Mouse (Mus musculus) kidney, embryonic 14.5 days (tissue): ENCODE results near the gene Rnf10. TPM values are rescaled to one million over a fixed set of nuclear protein-coding genes. Genes with fewer than 3 reads are reported as not detected.
"Not testable (repeated sequence)": the region's sequence is repeated elsewhere in the genome, so short reads cannot be mapped to it uniquely, and the experiment has no call there.

ENCODE experiments used
- ATAC-seq: fragments of 200-750 bp; cut with Nextera tagmentation; 2 replicates; pipeline ENCODE4 v1.8.0; 2017; ENCODE audit warnings: moderate number of reproducible peaks, mild to moderate bottlenecking, moderate TSS enrichment, moderate library complexity; ENCODE audit not compliant: low FRiP score, low TSS enrichment
- H3K27ac ChIP-seq: fragments of 300-500 bp; sonication (generic); 2 replicates; pipeline ENCODE4 v1.5.1; 2014; ENCODE audit warnings: low read depth, mild to moderate bottlenecking, low read length, moderate library complexity, mixed read lengths
- H3K27me3 ChIP-seq: fragments of 300-500 bp; sonication (generic); 2 replicates; pipeline ENCODE4 v1.6.1; 2014; ENCODE audit warnings: mild to moderate bottlenecking, low read length; ENCODE audit not compliant: control insufficient read depth, insufficient read depth
- H3K36me3 ChIP-seq: fragments of 300-500 bp; sonication (generic); 2 replicates; pipeline ENCODE4 v1.6.1; 2014; ENCODE audit warnings: low read length, mixed read lengths; ENCODE audit not compliant: control insufficient read depth, insufficient read depth
- H3K4me1 ChIP-seq: fragments of 300-500 bp; sonication (generic); 2 replicates; pipeline ENCODE4 v1.6.1; 2014; ENCODE audit warnings: low read length, mixed read lengths; ENCODE audit not compliant: control insufficient read depth, insufficient read depth
- H3K4me2 ChIP-seq: fragments of 300-500 bp; sonication (generic); replicated peaks from 2 replicates; pipeline ENCODE4 v1.6.1; 2014; ENCODE audit warnings: low read depth, mild to moderate bottlenecking, low read length
- H3K4me3 ChIP-seq: fragments of 300-500 bp; sonication (generic); 2 replicates; pipeline ENCODE4 v1.5.1; 2014; ENCODE audit warnings: mild to moderate bottlenecking, low read length
- H3K9ac ChIP-seq: fragments of 300-500 bp; sonication (generic); 2 replicates; pipeline ENCODE4 v1.6.1; 2014; ENCODE audit warnings: low read depth, mild to moderate bottlenecking, low read length, moderate library complexity
- H3K9me3 ChIP-seq: fragments of 300-500 bp; sonication (generic); 2 replicates; pipeline ENCODE4 v1.6.1; 2016; ENCODE audit warnings: low read length; ENCODE audit not compliant: control insufficient read depth
- WGBS: fragments of 180-500 bp; shearing (Covaris S2); extraction: QIAGEN DNeasy Blood & Tissue Kit; methylation state at CpG from one replicate; pipeline ENCODE4 v1.1.7; 2014; 5-methylcytosine and 5-hydroxymethylcytosine counted together
- polyA plus RNA-seq: library from polyadenylated mRNA; unstranded; fragments of >200 nt; fragmentation: Nextera tagmentation; extraction: Ambion mirVana; gene quantifications from 2 replicates; pipeline ENCODE4 v1.2.1, GENCODE M21; 2014

Gene Rnf10
- 81.9 TPM in 2 replicates for polyA plus RNA-seq

- Histone ChIP-seq H3K27me3 (no peaks in the 10 kb centered on the region), H3K9me3 (no peaks in the 10 kb centered on the region), H3K9ac (peak within 1 kb of the TSS; percentile 96), H3K27ac (peak within 1 kb of the TSS; percentile 83), H3K4me3 (peak within 1 kb of the TSS; percentile 98), H3K4me1 (peaks cover 27% of the 10 kb centered on the region), H3K4me2 (peak within 1 kb of the TSS; percentile 89), H3K36me3 (peaks cover 13% of the 10 kb centered on the region)
- 15% methylated on average over 24 of the region's 26 CpGs for WGBS
- ATAC-seq = peak; percentile 92
These were observed at the start of gene Rnf10 for GRCm38 (mm10) chr5:115272812-115273548. Rnf10 (minus strand) TSS chr5:115272898.

GRCm38 (mm10) chr5:115319004-115319940 lies 46.6 kb upstream of the Rnf10 start:
- Histone ChIP-seq H3K9ac (peak overlapping the region; percentile 52; the same call in 1 of the 2 replicates), H3K36me3 (no peaks in the 10 kb centered on the region), H3K27me3 (no peaks in the 10 kb centered on the region), H3K4me1 (peaks cover 28% of the 10 kb centered on the region), H3K27ac (peak overlapping the region; percentile 85), H3K4me3 (peak overlapping the region; percentile 40), H3K4me2 (peak overlapping the region; percentile 70), H3K9me3 (no peaks in the 10 kb centered on the region)
- WGBS = under 1% methylated on average over 22 of the region's 22 CpGs
- ATAC-seq = peak; percentile 86

- H3K36me3 ChIP-seq = no peaks in the 10 kb centered on the region
- no peaks in the 10 kb centered on the region for H3K9me3 ChIP-seq
- H3K4me1 ChIP-seq = peaks cover 37% of the 10 kb centered on the region
- 3% methylated on average over 10 of the region's 10 CpGs for WGBS
- peak; percentile 21; the same call in 1 of the 2 replicates for ATAC-seq
- peak overlapping the region; percentile 13 for H3K4me2 ChIP-seq
- peak overlapping the region; percentile 52; the same call in 1 of the 2 replicates for H3K27ac ChIP-seq
- H3K9ac ChIP-seq = peak overlapping the region; percentile 18
- H3K27me3 ChIP-seq = no peaks in the 10 kb centered on the region
- no peak overlapping the region; the same call in 1 of the 2 replicates for H3K4me3 ChIP-seq
These were observed 45.1 kb upstream of the Rnf10 start for GRCm38 (mm10) chr5:115317645-115318328.

GRCm38 (mm10) chr5:115316968-115317644 lies 44.4 kb upstream of the Rnf10 start:
- peak overlapping the region; percentile 13 for H3K4me2 ChIP-seq
- H3K9me3 ChIP-seq = no peaks in the 10 kb centered on the region
- H3K27me3 ChIP-seq = no peaks in the 10 kb centered on the region
- ATAC-seq = no peak
- H3K4me1 ChIP-seq = peaks cover 37% of the 10 kb centered on the region
- H3K27ac ChIP-seq = peak overlapping the region; percentile 52; the same call in 1 of the 2 replicates
- no peak overlapping the region for H3K4me3 ChIP-seq
- H3K9ac ChIP-seq = peak overlapping the region; percentile 18
- WGBS = 10% methylated on average over 14 of the region's 14 CpGs
- no peaks in the 10 kb centered on the region for H3K36me3 ChIP-seq

- Histone ChIP-seq H3K4me3 (no peak overlapping the region), H3K36me3 (no peaks in the 10 kb centered on the region), H3K9ac (no peak overlapping the region), H3K4me2 (no peak overlapping the region), H3K27me3 (no peaks in the 10 kb centered on the region), H3K27ac (no peak overlapping the region), H3K9me3 (no peaks in the 10 kb centered on the region), H3K4me1 (peaks cover 31% of the 10 kb centered on the region)
- ATAC-seq = no peak
- WGBS = 42% methylated on average over 5 of the region's 5 CpGs
These were observed 40.9 kb upstream of the Rnf10 start for GRCm38 (mm10) chr5:115313668-115313943.

GRCm38 (mm10) chr5:115312816-115313667 lies 40.3 kb upstream of the Rnf10 start:
- no peaks in the 10 kb centered on the region for H3K9me3 ChIP-seq
- H3K4me2 ChIP-seq = no peak overlapping the region
- H3K9ac ChIP-seq = no peak overlapping the region
- ATAC-seq = no peak
- 53% methylated on average over 10 of the region's 10 CpGs for WGBS
- no peaks in the 10 kb centered on the region for H3K27me3 ChIP-seq
- H3K27ac ChIP-seq = no peak overlapping the region
- H3K4me1 ChIP-seq = peaks cover 25% of the 10 kb centered on the region
- no peaks in the 10 kb centered on the region for H3K36me3 ChIP-seq
- no peak overlapping the region for H3K4me3 ChIP-seq

GRCm38 (mm10) chr5:115312354-115312753 lies 39.7 kb upstream of the Rnf10 start:
- no peaks in the 10 kb centered on the region for H3K9me3 ChIP-seq
- no peak overlapping the region for H3K27ac ChIP-seq
- WGBS = 85% methylated on average over 4 of the region's 4 CpGs
- H3K27me3 ChIP-seq = no peaks in the 10 kb centered on the region
- peaks cover 18% of the 10 kb centered on the region for H3K4me1 ChIP-seq
- H3K36me3 ChIP-seq = no peaks in the 10 kb centered on the region
- ATAC-seq = no peak
- no peak overlapping the region for H3K9ac ChIP-seq
- H3K4me3 ChIP-seq = no peak overlapping the region
- H3K4me2 ChIP-seq = no peak overlapping the region

- H3K27me3 ChIP-seq, H3K9ac ChIP-seq, ATAC-seq, H3K27ac ChIP-seq, H3K9me3 ChIP-seq, H3K4me3 ChIP-seq, H3K4me2 ChIP-seq: not testable (repeated sequence)
- Histone ChIP-seq H3K36me3 (peaks cover 23% of the 10 kb centered on the region), H3K4me1 (peaks cover 17% of the 10 kb centered on the region)
- 73% methylated on average over 3 of the region's 7 CpGs for WGBS
These were observed 29.5 kb upstream of the Rnf10 start for GRCm38 (mm10) chr5:115302190-115302589.
